Mouse (Mus musculus) adrenal gland, postnatal 36 days (tissue): ENCODE measurements at regions not wholly inside any gene's neighbourhood (a gene's known extent, or its start where the extent isn't known, plus 50 kb on each side); places are given as distances from the start of the nearest gene placed in this dataset.
A peak's percentile ranks its signal among the peaks of the same experiment; 100 is the strongest.
"Not testable (repeated sequence)": the region's sequence is repeated elsewhere in the genome, so short reads cannot be mapped to it uniquely, and the experiment has no call there.

Experiments used
- DNase-seq, 2 experiments: peaks; one replicate each; pipeline ENCODE4 v3.0.0; 2021; ENCODE audit warnings: mixed read lengths in 1 of 2

- no peak for DNase-seq
These were observed 377.1 kb upstream of the Ngly1 start for GRCm38 (mm10) chr14:15872013-15872412.

- no peak for DNase-seq
These were observed 368.9 kb upstream of the Ngly1 start for GRCm38 (mm10) chr14:15880146-15880545.

GRCm38 (mm10) chr14:15881284-15881683 is 367.8 kb upstream of the Ngly1 start:
- DNase-seq: peak; percentile 35 to 65

GRCm38 (mm10) chr14:15884641-15885340 is 364.3 kb upstream of the Ngly1 start:
- DNase-seq: no peak

- no peak for DNase-seq
These were observed 352.0 kb upstream of the Ngly1 start for GRCm38 (mm10) chr14:15897098-15897497.

- DNase-seq: not testable (repeated sequence)
These were observed 342.7 kb upstream of the Ngly1 start for GRCm38 (mm10) chr14:15906429-15906828.

GRCm38 (mm10) chr14:15913206-15913605 is 335.9 kb upstream of the Ngly1 start:
- not testable (repeated sequence) for DNase-seq

GRCm38 (mm10) chr14:15914176-15914575 is 334.9 kb upstream of the Ngly1 start:
- no peak for DNase-seq

GRCm38 (mm10) chr14:15924676-15925075 is 324.4 kb upstream of the Ngly1 start:
- not testable (repeated sequence) for DNase-seq

- DNase-seq: no peak
These were observed 314.4 kb upstream of the Ngly1 start for GRCm38 (mm10) chr14:15934729-15935128.

GRCm38 (mm10) chr14:15970321-15970720 is 278.8 kb upstream of the Ngly1 start:
- no peak for DNase-seq

GRCm38 (mm10) chr14:15970767-15971166 is 278.3 kb upstream of the Ngly1 start:
- DNase-seq: no peak

- no peak for DNase-seq
These were observed 277.8 kb upstream of the Ngly1 start for GRCm38 (mm10) chr14:15971306-15971705.

GRCm38 (mm10) chr14:15977366-15977765 is 271.7 kb upstream of the Ngly1 start:
- DNase-seq: no peak

- DNase-seq: no peak
These were observed 270.8 kb upstream of the Ngly1 start for GRCm38 (mm10) chr14:15978329-15978728.

- no peak for DNase-seq
These were observed 243.7 kb upstream of the Ngly1 start for GRCm38 (mm10) chr14:16005409-16005808.

- DNase-seq: no peak
These were observed 242.1 kb upstream of the Ngly1 start for GRCm38 (mm10) chr14:16006968-16007367.

GRCm38 (mm10) chr14:16009778-16010177 is 239.3 kb upstream of the Ngly1 start:
- DNase-seq: no peak

GRCm38 (mm10) chr14:16023853-16024252 is 225.2 kb upstream of the Ngly1 start:
- DNase-seq: no peak

- DNase-seq: no peak
These were observed 211.3 kb upstream of the Ngly1 start for GRCm38 (mm10) chr14:16037771-16038170.

- no peak for DNase-seq
These were observed 210.7 kb upstream of the Ngly1 start for GRCm38 (mm10) chr14:16038336-16038735.

GRCm38 (mm10) chr14:16044466-16044865 is 204.6 kb upstream of the Ngly1 start:
- no peak for DNase-seq

- DNase-seq: not testable (repeated sequence)
These were observed 176.5 kb upstream of the Ngly1 start for GRCm38 (mm10) chr14:16072534-16072933.

GRCm38 (mm10) chr14:16074089-16074488 is 175.0 kb upstream of the Ngly1 start:
- no peak for DNase-seq
